In genomic region chr17:14086629-14087028, GRCm38 (mm10) we compare ENCODE assay signal across 26 mouse cellular contexts. TPM values are rescaled to one million over a fixed set of nuclear protein-coding genes. Genes with fewer than 3 reads are reported as not detected.
DNase-seq lines count a peak whose midpoint lies in the region; ATAC-seq and TF ChIP-seq lines count a peak whose summit lies in the region.
"Not testable (repeated sequence)": the region's sequence is repeated elsewhere in the genome, so short reads cannot be mapped to it uniquely, and the experiment has no call there.
"Had no signal": no experiment of that assay in that cellular context is flagged by ENCODE, and none has a peak within 500 bp of the region (broad histone marks: within the 10 kb centered on the region; RNA-seq: fewer than 3 reads in every experiment).

No protein-coding gene starts in this region.

- not testable (repeated sequence) for H3K4me2 ChIP-seq in heart, postnatal 0 days (ENCODE audit: low read depth, low read length); kidney, postnatal 0 days (ENCODE audit: low read length); lung, embryonic 14.5 days

- 14% methylated on average over 1 of the region's 1 CpGs for WGBS in heart, postnatal 0 days
- WGBS in kidney, postnatal 0 days = 0% methylated on average over 1 of the region's 1 CpGs
- WGBS in lung, embryonic 14.5 days = 8% methylated on average over 1 of the region's 1 CpGs

- H3K9me3 ChIP-seq in E14TG2a.4 (ENCODE audit: low read length); heart, postnatal 0 days (replicated peaks; ENCODE audit: control insufficient read depth, low read length); kidney, postnatal 0 days (replicated peaks; ENCODE audit: low read length); lung, embryonic 14.5 days (ENCODE audit: low read depth, low read length): not testable (repeated sequence)

- not testable (repeated sequence) for H3K4me3 ChIP-seq in E14TG2a.4 (replicated peaks; ENCODE audit: low read length); heart, postnatal 0 days (ENCODE audit: low read depth, low read length); kidney, postnatal 0 days (replicated peaks; ENCODE audit: low read depth, low read length); lung, embryonic 14.5 days (ENCODE audit: low read depth, low read length)

- ATAC-seq in heart, postnatal 0 days (ENCODE audit: insufficient read depth, low read depth); kidney, postnatal 0 days (replicated peaks; ENCODE audit: low FRiP score, low read depth); lung, embryonic 14.5 days (ENCODE audit: insufficient read depth): not testable (repeated sequence)

- TF ChIP-seq EP300 in heart, postnatal 0 days (IDR thresholded peaks at IDR 0.05; ENCODE audit: low read depth) = not testable (repeated sequence)

- H3K4me1 ChIP-seq in E14TG2a.4 (replicated peaks; ENCODE audit: low read depth, low read length); heart, postnatal 0 days (ENCODE audit: control insufficient read depth, insufficient read depth); kidney, postnatal 0 days (replicated peaks; ENCODE audit: insufficient read depth, low read length); lung, embryonic 14.5 days (ENCODE audit: insufficient read depth): not testable (repeated sequence)

- not testable (repeated sequence) for H3K27ac ChIP-seq in heart, postnatal 0 days (ENCODE audit: low read depth); kidney, postnatal 0 days; lung, embryonic 14.5 days (ENCODE audit: low read depth)

- TF ChIP-seq CTCF in E14TG2a.4 (conservative IDR thresholded peaks at IDR 0.05; ENCODE audit: low read length) = peak; percentile 33
- peak; percentile 19; the same call in 1 of the 2 replicates for TF ChIP-seq CTCF in heart, postnatal 0 days (IDR thresholded peaks at IDR 0.05; ENCODE audit: low read depth)
- peak; percentile 57 for TF ChIP-seq CTCF in kidney, postnatal 0 days (IDR thresholded peaks at IDR 0.05; ENCODE audit: low read depth)
- TF ChIP-seq CTCF in lung, embryonic 14.5 days (IDR thresholded peaks at IDR 0.05; ENCODE audit: low read depth) = peak; percentile 57

- DNase-seq in ZHBTc4 (ENCODE audit: low read depth, low spot score) = peak; percentile 51
- peak; percentile 15 for DNase-seq in embryo, embryonic 11 days
- DNase-seq in heart, postnatal 0 days (ENCODE audit: low spot score) = not testable (repeated sequence)
- peak; percentile 28 for DNase-seq in kidney, postnatal 0 days (ENCODE audit: low spot score)
- DNase-seq in lung, embryonic 14.5 days = peak; percentile 22
- DNase-seq in retina, postnatal 1 day = peak; percentile 5

- not testable (repeated sequence) for H3K9ac ChIP-seq in heart, postnatal 0 days (replicated peaks; ENCODE audit: low read depth, low read length); kidney, postnatal 0 days (ENCODE audit: low read depth, low read length); lung, embryonic 14.5 days

- not testable (repeated sequence) for H3K36me3 ChIP-seq in E14TG2a.4 (ENCODE audit: insufficient read depth, low read length); heart, postnatal 0 days (replicated peaks; ENCODE audit: control insufficient read depth, insufficient read depth, low read length); kidney, postnatal 0 days (ENCODE audit: insufficient read depth, low read length); lung, embryonic 14.5 days (ENCODE audit: insufficient read depth)

- H3K27me3 ChIP-seq in E14TG2a.4 (ENCODE audit: insufficient read depth, low read length); heart, postnatal 0 days (ENCODE audit: control insufficient read depth, insufficient read depth, low read length); kidney, postnatal 0 days (ENCODE audit: insufficient read depth, low read length); lung, embryonic 14.5 days (ENCODE audit: insufficient read depth, low read length): not testable (repeated sequence)

RNA-seq across cellular contexts. Expression of gene Gm7358, which starts 27.3 kb away (rescaled TPM):
- not detected in 2 replicates for total RNA-seq in heart, postnatal 0 days (2014; rRNA removed; ENCODE audit: low replicate concordance)
- not detected in 2 replicates for polyA plus RNA-seq in heart, postnatal 0 days (2015; fragmentation: Nextera tagmentation; extraction: Ambion mirVana)
- polyA plus RNA-seq in kidney, postnatal 0 days (2015; fragmentation: Nextera tagmentation; extraction: Ambion mirVana) = not detected in 2 replicates
- polyA plus RNA-seq in lung, embryonic 14.5 days (2014; fragmentation: Nextera tagmentation; extraction: Ambion mirVana) = not detected in 2 replicates
- total RNA-seq: adrenal gland, postnatal 10 days; gastrocnemius, adult 18-20 months; gastrocnemius, postnatal 4 days; heart, postnatal 4 days; left cerebral cortex, adult 18-20 months; left cerebral cortex, postnatal 36 days; monocyte, adult 5-6 weeks; neutrophil, adult 5-6 weeks had no signal
- polyA plus RNA-seq: C2C12; embryonic facial prominence, embryonic 12.5 days; forebrain, embryonic 11.5 days; heart, embryonic 15.5 days; hindbrain, embryonic 15.5 days; intestine, embryonic 15.5 days; kidney, embryonic 15.5 days; limb, embryonic 14.5 days; liver, embryonic 15.5 days; midbrain, embryonic 10.5 days; thymus, postnatal 0 days had no signal
